Mouse (Mus musculus) neural tube, embryonic 11.5 days (tissue): ENCODE data around the gene Dexi. TPM values are rescaled to one million over a fixed set of nuclear protein-coding genes. Genes with fewer than 3 reads are reported as not detected.

ENCODE experiments used
- ATAC-seq: fragments of 200-750 bp; cut with Nextera tagmentation; 2 replicates; pipeline ENCODE4 v1.8.0; 2017; ENCODE audit warnings: moderate number of reproducible peaks, mild to moderate bottlenecking, moderate TSS enrichment, moderate library complexity; ENCODE audit not compliant: insufficient read depth, low FRiP score, low TSS enrichment
- DNase-seq: peaks from one replicate; pipeline ENCODE4 v3.0.0-alpha.2; 2015; ENCODE audit warnings: low spot score
- H3K27ac ChIP-seq: fragments of 300-500 bp; sonication (generic); 2 replicates; pipeline ENCODE4 v1.5.1; 2014; ENCODE audit warnings: low read depth, mild to moderate bottlenecking, low read length
- H3K27me3 ChIP-seq: fragments of 300-500 bp; sonication (generic); 2 replicates; pipeline ENCODE4 v1.6.1; 2014; ENCODE audit warnings: mild to moderate bottlenecking, low read length, mixed read lengths; ENCODE audit not compliant: control insufficient read depth, insufficient read depth
- H3K36me3 ChIP-seq: fragments of 300-500 bp; sonication (generic); 2 replicates; pipeline ENCODE4 v1.6.1; 2014; ENCODE audit warnings: mild to moderate bottlenecking, low read length, moderate library complexity, mixed read lengths; ENCODE audit not compliant: control insufficient read depth, insufficient read depth
- H3K4me1 ChIP-seq: fragments of 300-500 bp; sonication (generic); 2 replicates; pipeline ENCODE4 v1.6.1; 2014; ENCODE audit warnings: low read length, mixed read lengths; ENCODE audit not compliant: control insufficient read depth, insufficient read depth
- H3K4me2 ChIP-seq: fragments of 300-500 bp; sonication (generic); 2 replicates; pipeline ENCODE4 v1.6.1; 2014; ENCODE audit warnings: low read depth, mild to moderate bottlenecking, moderate library complexity
- H3K4me3 ChIP-seq: fragments of 300-500 bp; sonication (generic); 2 replicates; pipeline ENCODE4 v1.5.1; 2014; ENCODE audit warnings: low read depth, low read length
- H3K9ac ChIP-seq: fragments of 300-500 bp; sonication (generic); 2 replicates; pipeline ENCODE4 v1.6.1; 2014; ENCODE audit warnings: mild to moderate bottlenecking, low read length
- H3K9me3 ChIP-seq: fragments of 300-500 bp; sonication (generic); 2 replicates; pipeline ENCODE4 v1.6.1; 2016; ENCODE audit warnings: low read length; ENCODE audit not compliant: control insufficient read depth
- WGBS: fragments of 180-500 bp; shearing (Covaris S2); extraction: QIAGEN DNeasy Blood & Tissue Kit; methylation state at CpG from one replicate; pipeline ENCODE4 v1.1.7; 2014; 5-methylcytosine and 5-hydroxymethylcytosine counted together
- polyA plus RNA-seq: library from polyadenylated mRNA; unstranded; fragments of >200 nt; fragmentation: Nextera tagmentation; extraction: Ambion mirVana; gene quantifications from 2 replicates; pipeline ENCODE4 v1.2.1, GENCODE M21; 2014

Gene Dexi
- polyA plus RNA-seq, 1 experiment from 2014 or later, result 24.1 TPM

- H3K9me3 ChIP-seq, result no peaks in the 10 kb centered on the region
- no peak overlapping the region for H3K27ac ChIP-seq
- ATAC-seq (no peak), DNase-seq (no peak)
- 71% methylated on average over 3 of the region's 3 CpGs for WGBS
- no peaks in the 10 kb centered on the region for H3K36me3 ChIP-seq
- no peak overlapping the region for H3K4me2 ChIP-seq
- H3K4me1 ChIP-seq, result no peaks in the 10 kb centered on the region
- no peaks in the 10 kb centered on the region for H3K27me3 ChIP-seq
- H3K9ac ChIP-seq, result no peak overlapping the region
- no peak overlapping the region for H3K4me3 ChIP-seq
Measured at GRCm38 (mm10) chr16:10486993-10487392, 55.9 kb downstream of the Dexi start.

- no peak overlapping the region for H3K27ac ChIP-seq
- no peaks in the 10 kb centered on the region for H3K4me1 ChIP-seq
- H3K36me3 ChIP-seq, result no peaks in the 10 kb centered on the region
- no peak overlapping the region for H3K4me2 ChIP-seq
- no peak for ATAC-seq
- H3K27me3 ChIP-seq, result no peaks in the 10 kb centered on the region
- no peak overlapping the region for H3K9ac ChIP-seq
- H3K9me3 ChIP-seq, result no peaks in the 10 kb centered on the region
- WGBS, result 75% methylated on average over 4 of the region's 4 CpGs
- H3K4me3 ChIP-seq, result no peak overlapping the region
- no peak for DNase-seq
Measured at GRCm38 (mm10) chr16:10482343-10482742, 60.5 kb downstream of the Dexi start.

GRCm38 (mm10) chr16:10479857-10480256, 63.0 kb downstream of the Dexi start, which contains the start of gene Ciita:
Gene Ciita, plus strand, starts transcription at chr16:10480059.
- no peak within 1 kb of the TSS for H3K4me3 ChIP-seq
- no peaks in the 10 kb centered on the region for H3K4me1 ChIP-seq
- no peak within 1 kb of the TSS for H3K27ac ChIP-seq
- no peak for DNase-seq
- no peak within 1 kb of the TSS for H3K9ac ChIP-seq
- 83% methylated on average over 5 of the region's 5 CpGs for WGBS
- H3K36me3 ChIP-seq, result no peaks in the 10 kb centered on the region
- H3K9me3 ChIP-seq, result no peaks in the 10 kb centered on the region
- H3K27me3 ChIP-seq, result no peaks in the 10 kb centered on the region
- H3K4me2 ChIP-seq, result no peak within 1 kb of the TSS
- ATAC-seq, result no peak

GRCm38 (mm10) chr16:10475919-10476318, 66.9 kb downstream of the Dexi start:
- H3K27ac ChIP-seq, result no peak overlapping the region
- H3K9me3 ChIP-seq, result no peaks in the 10 kb centered on the region
- H3K4me2 ChIP-seq, result no peak overlapping the region
- no peak for ATAC-seq
- H3K4me1 ChIP-seq, result no peaks in the 10 kb centered on the region
- WGBS, result 76% methylated on average over 2 of the region's 2 CpGs
- no peak overlapping the region for H3K4me3 ChIP-seq
- DNase-seq, result no peak
- H3K36me3 ChIP-seq, result no peaks in the 10 kb centered on the region
- H3K9ac ChIP-seq, result no peak overlapping the region
- H3K27me3 ChIP-seq, result no peaks in the 10 kb centered on the region

- 78% methylated on average over 3 of the region's 3 CpGs for WGBS
- no peak overlapping the region for H3K4me3 ChIP-seq
- no peak overlapping the region for H3K4me2 ChIP-seq
- no peak overlapping the region for H3K9ac ChIP-seq
- H3K36me3 ChIP-seq, result no peaks in the 10 kb centered on the region
- no peaks in the 10 kb centered on the region for H3K4me1 ChIP-seq
- no peak for DNase-seq
- no peak overlapping the region for H3K27ac ChIP-seq
- H3K27me3 ChIP-seq, result no peaks in the 10 kb centered on the region
- no peak for ATAC-seq
- no peaks in the 10 kb centered on the region for H3K9me3 ChIP-seq
Measured at GRCm38 (mm10) chr16:10474956-10475355, 67.9 kb downstream of the Dexi start.

- Histone ChIP-seq H3K9me3 (no peaks in the 10 kb centered on the region), H3K27me3 (no peaks in the 10 kb centered on the region), H3K4me3 (no peak overlapping the region), H3K4me2 (no peak overlapping the region), H3K9ac (no peak overlapping the region), H3K36me3 (no peaks in the 10 kb centered on the region), H3K4me1 (no peaks in the 10 kb centered on the region), H3K27ac (no peak overlapping the region)
- WGBS, result 94% methylated on average over 3 of the region's 3 CpGs
- no peak for DNase-seq
- no peak for ATAC-seq
Measured at GRCm38 (mm10) chr16:10471950-10472349, 70.9 kb downstream of the Dexi start.

GRCm38 (mm10) chr16:10468201-10468600, 74.7 kb downstream of the Dexi start:
- Histone ChIP-seq H3K27ac (no peak overlapping the region), H3K4me1 (no peaks in the 10 kb centered on the region), H3K9ac (no peak overlapping the region), H3K4me2 (no peak overlapping the region), H3K36me3 (no peaks in the 10 kb centered on the region), H3K9me3 (no peaks in the 10 kb centered on the region), H3K27me3 (no peaks in the 10 kb centered on the region), H3K4me3 (no peak overlapping the region)
- DNase-seq, result no peak
- no peak for ATAC-seq
- 95% methylated on average over 1 of the region's 1 CpGs for WGBS

GRCm38 (mm10) chr16:10467391-10468107, 75.3 kb downstream of the Dexi start:
- H3K36me3 ChIP-seq, result no peaks in the 10 kb centered on the region
- no peaks in the 10 kb centered on the region for H3K27me3 ChIP-seq
- H3K4me2 ChIP-seq, result no peak overlapping the region
- no peaks in the 10 kb centered on the region for H3K9me3 ChIP-seq
- WGBS, result 41% methylated on average over 11 of the region's 11 CpGs
- H3K27ac ChIP-seq, result no peak overlapping the region
- ATAC-seq, result no peak
- H3K4me1 ChIP-seq, result no peaks in the 10 kb centered on the region
- H3K9ac ChIP-seq, result no peak overlapping the region
- H3K4me3 ChIP-seq, result no peak overlapping the region
- DNase-seq, result no peak

- no peaks in the 10 kb centered on the region for H3K9me3 ChIP-seq
- DNase-seq (no peak), ATAC-seq (no peak)
- no peaks in the 10 kb centered on the region for H3K36me3 ChIP-seq
- no peaks in the 10 kb centered on the region for H3K27me3 ChIP-seq
- no peak overlapping the region for H3K4me2 ChIP-seq
- no peak overlapping the region for H3K27ac ChIP-seq
- H3K4me3 ChIP-seq, result no peak overlapping the region
- H3K9ac ChIP-seq, result no peak overlapping the region
- no peaks in the 10 kb centered on the region for H3K4me1 ChIP-seq
- 24% methylated on average over 4 of the region's 4 CpGs for WGBS
Measured at GRCm38 (mm10) chr16:10465011-10465681, 77.7 kb downstream of the Dexi start.
